Mouse (Mus musculus) kidney, adult 11 months (tissue): ENCODE measurements around the gene Hook1.
"Not testable (repeated sequence)": the region's sequence is repeated elsewhere in the genome, so short reads cannot be mapped to it uniquely, and the experiment has no call there.

Experiments used
- DNase-seq: peaks from one replicate; pipeline ENCODE4 v3.0.0; 2022

Hook1 gene

GRCm38 (mm10) chr4:95966928-95967724 is at the start of gene Hook1:
Gene Hook1 (plus strand): TSS chr4:95967240.
- peak; percentile 99 for DNase-seq

GRCm38 (mm10) chr4:95917703-95918102 is 49.3 kb upstream of the Hook1 start:
- no peak for DNase-seq

- no peak for DNase-seq
These were observed 46.6 kb upstream of the Hook1 start for GRCm38 (mm10) chr4:95920448-95920847.

GRCm38 (mm10) chr4:95924210-95925184 is 42.5 kb upstream of the Hook1 start:
- peak; percentile 39 for DNase-seq

GRCm38 (mm10) chr4:95928846-95929245 is 38.2 kb upstream of the Hook1 start:
- DNase-seq: no peak

GRCm38 (mm10) chr4:95929936-95930335 is 37.1 kb upstream of the Hook1 start:
- no peak for DNase-seq

- no peak for DNase-seq
These were observed 35.7 kb upstream of the Hook1 start for GRCm38 (mm10) chr4:95931331-95931730.

GRCm38 (mm10) chr4:95933801-95934356 is 33.2 kb upstream of the Hook1 start:
- peak; percentile 73 for DNase-seq

GRCm38 (mm10) chr4:95934384-95935035 is 32.5 kb upstream of the Hook1 start:
- DNase-seq: peak; percentile 60

- no peak for DNase-seq
These were observed 28.3 kb upstream of the Hook1 start for GRCm38 (mm10) chr4:95938701-95939100.

GRCm38 (mm10) chr4:95947896-95948295 is 19.1 kb upstream of the Hook1 start:
- DNase-seq: no peak

GRCm38 (mm10) chr4:95953328-95953727 is 13.7 kb upstream of the Hook1 start:
- no peak for DNase-seq

GRCm38 (mm10) chr4:95982221-95982620 is 15.2 kb downstream of the Hook1 start:
- DNase-seq: not testable (repeated sequence)

- no peak for DNase-seq
These were observed 49.8 kb downstream of the Hook1 start for GRCm38 (mm10) chr4:96016875-96017274.

GRCm38 (mm10) chr4:96022803-96023202 is 55.8 kb downstream of the Hook1 start:
- no peak for DNase-seq

- no peak for DNase-seq
These were observed 61.4 kb downstream of the Hook1 start for GRCm38 (mm10) chr4:96028412-96028811.

GRCm38 (mm10) chr4:96060106-96060505 is 93.1 kb downstream of the Hook1 start:
- DNase-seq: no peak

GRCm38 (mm10) chr4:96062045-96062444 is 95.0 kb downstream of the Hook1 start:
- DNase-seq: no peak
